Mouse (Mus musculus): ENCODE data around the gene Ccz1. TPM values are rescaled to one million over a fixed set of nuclear protein-coding genes. Genes with fewer than 3 reads are reported as not detected.
A peak's percentile ranks its signal among the peaks of the same experiment; 100 is the strongest.

Gene Ccz1
- total RNA-seq, 2 experiments from 2014 or later: 54.1 to 54.5 TPM

- DNase-seq (ENCODE audit: extremely low spot score in 1 of 2, low spot score in 2 of 2): no peak
- intact Hi-C loops (cut with DNase I): no loop called here
Observed at GRCm38 (mm10) chr5:144002461-144003192, 12.1 kb downstream of the Ccz1 start.

- intact Hi-C loops (cut with DNase I): no loop called here
- no peak for DNase-seq (ENCODE audit: extremely low spot score in 1 of 2, low spot score in 2 of 2)
Observed at GRCm38 (mm10) chr5:143999409-143999808, 15.3 kb downstream of the Ccz1 start.

- intact Hi-C loops (cut with DNase I): loop anchor here (5.0 kb wide), 1 partner anchor 67 kb away; the partner anchor contains the start of gene Gm42421
- DNase-seq (ENCODE audit: extremely low spot score in 1 of 2, low spot score in 2 of 2): no peak
Observed at GRCm38 (mm10) chr5:143994632-143995365, 19.9 kb downstream of the Ccz1 start.

- intact Hi-C loops (cut with DNase I): loop anchor here (5.0 kb wide), 1 partner anchor 67 kb away; the partner anchor contains the start of gene Gm42421
- no peak for DNase-seq (ENCODE audit: extremely low spot score in 1 of 2, low spot score in 2 of 2)
Observed at GRCm38 (mm10) chr5:143993849-143994248, 20.8 kb downstream of the Ccz1 start.

- intact Hi-C loops (cut with DNase I): loop anchor here (5.0 kb wide), 1 partner anchor 66 kb away; the partner anchor contains the start of gene Gm42421
- no peak for DNase-seq (ENCODE audit: extremely low spot score in 1 of 2, low spot score in 2 of 2)
Observed at GRCm38 (mm10) chr5:143993260-143993659, 21.4 kb downstream of the Ccz1 start.

GRCm38 (mm10) chr5:143992661-143993060, 22.0 kb downstream of the Ccz1 start:
- intact Hi-C loops (cut with DNase I): loop anchor here (5.0 kb wide), 1 partner anchor 65 kb away; the partner anchor contains the start of gene Gm42421

GRCm38 (mm10) chr5:143990086-143990485, 24.6 kb downstream of the Ccz1 start:
- intact Hi-C loops (cut with DNase I): loop anchor here (5.0 kb wide), 1 partner anchor 63 kb away; the partner anchor contains the start of gene Gm42421
- no peak for DNase-seq (ENCODE audit: extremely low spot score in 1 of 2, low spot score in 2 of 2)

More at GRCm38 (mm10) chr5:143992661-143993060, 22.0 kb downstream of the Ccz1 start:
- peak in 1 of 2 experiments; percentile 50 for DNase-seq (ENCODE audit: extremely low spot score in 1 of 2, low spot score in 2 of 2)

GRCm38 (mm10) chr5:143989046-143989445, 25.6 kb downstream of the Ccz1 start:
- peak in 1 of 2 experiments; percentile 12 for DNase-seq (ENCODE audit: extremely low spot score in 1 of 2, low spot score in 2 of 2)
- intact Hi-C loops (cut with DNase I): no loop called here

- intact Hi-C loops (cut with DNase I): no loop called here
- no peak for DNase-seq (ENCODE audit: extremely low spot score in 1 of 2, low spot score in 2 of 2)
Observed at GRCm38 (mm10) chr5:143987596-143987995, 27.1 kb downstream of the Ccz1 start.

GRCm38 (mm10) chr5:143985381-143985780, 29.3 kb downstream of the Ccz1 start:
- intact Hi-C loops (cut with DNase I): no loop called here
- no peak for DNase-seq (ENCODE audit: extremely low spot score in 1 of 2, low spot score in 2 of 2)

GRCm38 (mm10) chr5:143982361-143982760, 32.3 kb downstream of the Ccz1 start:
- intact Hi-C loops (cut with DNase I): no loop called here

GRCm38 (mm10) chr5:143980858-143981257, 33.8 kb downstream of the Ccz1 start:
- intact Hi-C loops (cut with DNase I): no loop called here
- DNase-seq (ENCODE audit: extremely low spot score in 1 of 2, low spot score in 2 of 2): no peak

More at GRCm38 (mm10) chr5:143982361-143982760, 32.3 kb downstream of the Ccz1 start:
- DNase-seq (ENCODE audit: extremely low spot score in 1 of 2, low spot score in 2 of 2): no peak

GRCm38 (mm10) chr5:143976726-143977431, 37.8 kb downstream of the Ccz1 start:
- intact Hi-C loops (cut with DNase I): loop anchor here (5.0 kb wide), 1 partner anchor 40 kb away; no protein-coding TSS in a partner anchor
- DNase-seq (ENCODE audit: extremely low spot score in 1 of 2, low spot score in 2 of 2): peak in 1 of 2 experiments; percentile 30

- no peak for DNase-seq (ENCODE audit: extremely low spot score in 1 of 2, low spot score in 2 of 2)
- intact Hi-C loops (cut with DNase I): loop anchor here (5.0 kb wide), 1 partner anchor 39 kb away; no protein-coding TSS in a partner anchor
Observed at GRCm38 (mm10) chr5:143976232-143976631, 38.4 kb downstream of the Ccz1 start.

- intact Hi-C loops (cut with DNase I): loop anchor here (5.0 kb wide), 1 partner anchor 38 kb away; no protein-coding TSS in a partner anchor
- DNase-seq (ENCODE audit: extremely low spot score in 1 of 2, low spot score in 2 of 2): no peak
Observed at GRCm38 (mm10) chr5:143975631-143975933, 39.1 kb downstream of the Ccz1 start.

- peak; percentile 13 to 59 for DNase-seq (ENCODE audit: extremely low spot score in 1 of 2, low spot score in 2 of 2)
- intact Hi-C loops (cut with DNase I): loop anchor here (5.0 kb wide), 1 partner anchor 38 kb away; no protein-coding TSS in a partner anchor
Observed at GRCm38 (mm10) chr5:143974931-143975630, 39.6 kb downstream of the Ccz1 start.

GRCm38 (mm10) chr5:143972628-143973027, 42.0 kb downstream of the Ccz1 start:
- intact Hi-C loops (cut with DNase I): no loop called here
- no peak for DNase-seq (ENCODE audit: extremely low spot score in 1 of 2, low spot score in 2 of 2)

- DNase-seq (ENCODE audit: extremely low spot score in 1 of 2, low spot score in 2 of 2): no peak
- intact Hi-C loops (cut with DNase I): no loop called here
Observed at GRCm38 (mm10) chr5:143966671-143967070, 48.0 kb downstream of the Ccz1 start.
